Mouse (Mus musculus): Measurements from ENCODE around the gene Elof1.

DNA sequence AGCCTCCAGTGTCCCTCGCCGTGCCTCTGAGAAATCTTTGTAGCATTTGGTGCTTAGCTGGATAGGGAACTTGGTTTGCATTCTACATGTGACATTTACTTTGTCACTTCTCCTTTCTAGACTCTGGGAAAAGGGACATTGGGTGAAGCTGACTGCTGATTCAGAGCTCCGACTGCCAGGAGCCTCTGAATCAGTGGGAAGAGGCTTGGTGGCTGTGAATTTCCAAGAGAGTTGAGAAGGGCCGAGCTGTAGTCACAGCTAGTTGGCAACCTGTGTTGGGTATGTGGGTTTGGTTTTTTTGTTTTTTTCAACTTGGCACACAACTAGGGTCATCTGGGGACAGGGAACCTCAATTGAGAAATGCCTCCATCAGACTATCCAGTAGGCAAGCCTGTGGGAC is 2.6 kb upstream of the Elof1 start:
- TF ChIP-seq HCFC1 (IDR thresholded peaks at IDR 0.05; ENCODE audit: borderline replicate concordance, insufficient read depth, low read length) = no peak
- no peak for TF ChIP-seq ZC3H11A (IDR thresholded peaks at IDR 0.05; ENCODE audit: borderline replicate concordance, low read depth, low read length)
- TF ChIP-seq ZNF384 (IDR thresholded peaks at IDR 0.05; ENCODE audit: low read depth, low read length) = no peak
- no peak for TF ChIP-seq MAFK (IDR thresholded peaks at IDR 0.05; ENCODE audit: insufficient read depth, low read depth, low read length)
- no peak for TF ChIP-seq CHD2 (IDR thresholded peaks at IDR 0.05; ENCODE audit: low read depth, low read length)

All from ES-E14 (cell line).